Mouse (Mus musculus) left cerebral cortex, adult 8-10 months (tissue): ENCODE measurements around the gene Camk1d. TPM values are rescaled to one million over a fixed set of nuclear protein-coding genes. Genes with fewer than 3 reads are reported as not detected.

Experiments
- DNase-seq, 2 experiments: peaks; one replicate each; pipeline ENCODE4 v3.0.0; 2022; ENCODE audit warnings: low spot score in 2 of 2
- total RNA-seq, 4 experiments: library from RNA; stranded (reverse); gene quantifications; 2 replicates each; pipeline ENCODE4 v1.2.4; 2022

The Camk1d gene
- total RNA-seq, 4 experiments from 2014 or later = 110 to 134 (median 127) TPM

- DNase-seq = no peak
Observed at GRCm38 (mm10) chr2:5668940-5669339, 45.4 kb downstream of the Camk1d start.

GRCm38 (mm10) chr2:5663499-5663898 lies 50.8 kb downstream of the Camk1d start:
- DNase-seq = no peak

GRCm38 (mm10) chr2:5661946-5662345 lies 52.4 kb downstream of the Camk1d start:
- no peak for DNase-seq

- DNase-seq = no peak
Observed at GRCm38 (mm10) chr2:5658000-5658399, 56.3 kb downstream of the Camk1d start.

- DNase-seq = no peak
Observed at GRCm38 (mm10) chr2:5656326-5656725, 58.0 kb downstream of the Camk1d start.

- no peak for DNase-seq
Observed at GRCm38 (mm10) chr2:5652071-5652470, 62.2 kb downstream of the Camk1d start.

- no peak for DNase-seq
Observed at GRCm38 (mm10) chr2:5651285-5651870, 62.9 kb downstream of the Camk1d start.

- DNase-seq = no peak
Observed at GRCm38 (mm10) chr2:5649226-5649625, 65.1 kb downstream of the Camk1d start.

GRCm38 (mm10) chr2:5648764-5649163 lies 65.6 kb downstream of the Camk1d start:
- DNase-seq = no peak

- no peak for DNase-seq
Observed at GRCm38 (mm10) chr2:5646322-5646721, 68.0 kb downstream of the Camk1d start.

- DNase-seq = no peak
Observed at GRCm38 (mm10) chr2:5645584-5645983, 68.7 kb downstream of the Camk1d start.

- no peak for DNase-seq
Observed at GRCm38 (mm10) chr2:5643937-5644336, 70.4 kb downstream of the Camk1d start.

GRCm38 (mm10) chr2:5643226-5643625 lies 71.1 kb downstream of the Camk1d start:
- DNase-seq = no peak

- DNase-seq = no peak
Observed at GRCm38 (mm10) chr2:5642624-5643023, 71.7 kb downstream of the Camk1d start.

GRCm38 (mm10) chr2:5641678-5642077 lies 72.6 kb downstream of the Camk1d start:
- DNase-seq = peak in 1 of 2 experiments; percentile 33

- no peak for DNase-seq
Observed at GRCm38 (mm10) chr2:5640586-5640985, 73.7 kb downstream of the Camk1d start.

- DNase-seq = peak; percentile 25 to 83
Observed at GRCm38 (mm10) chr2:5636801-5637742, 77.2 kb downstream of the Camk1d start.

- DNase-seq = no peak
Observed at GRCm38 (mm10) chr2:5632355-5632684, 82.0 kb downstream of the Camk1d start.

- no peak for DNase-seq
Observed at GRCm38 (mm10) chr2:5631676-5632354, 82.5 kb downstream of the Camk1d start.

GRCm38 (mm10) chr2:5630710-5631109 lies 83.6 kb downstream of the Camk1d start:
- no peak for DNase-seq

GRCm38 (mm10) chr2:5624379-5624778 lies 89.9 kb downstream of the Camk1d start:
- DNase-seq = no peak

- DNase-seq = peak in 1 of 2 experiments; percentile 70
Observed at GRCm38 (mm10) chr2:5618361-5618896, 95.9 kb downstream of the Camk1d start.
